21 mouse cellular contexts compared by ENCODE assay signal in the genomic region with DNA sequence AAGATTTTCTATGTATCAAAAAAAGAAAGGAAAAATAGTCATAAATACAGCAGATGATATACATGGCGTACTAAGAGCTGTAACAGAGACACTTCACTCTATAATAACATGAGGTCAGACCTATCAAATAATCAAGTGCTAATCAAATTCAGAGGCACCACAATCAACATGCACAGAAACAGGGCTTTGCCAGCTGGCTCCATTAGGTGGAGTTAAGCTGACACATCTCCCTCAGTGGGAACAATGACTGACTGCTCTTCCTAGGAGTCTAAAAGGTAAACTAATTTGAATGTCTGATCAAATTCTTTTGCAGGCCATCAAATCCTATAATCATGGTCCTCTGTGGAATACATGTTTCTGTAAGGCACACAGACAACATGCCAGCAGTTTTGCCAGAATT. TPM values are rescaled to one million over a fixed set of nuclear protein-coding genes. Genes with fewer than 3 reads are reported as not detected.
DNase-seq lines count a peak whose midpoint lies in the region; ATAC-seq lines count a peak whose summit lies in the region.
"Had no signal": no experiment of that assay in that cellular context is flagged by ENCODE, and none has a peak within 500 bp of the region (broad histone marks: within the 10 kb centered on the region; RNA-seq: fewer than 3 reads in every experiment).

No protein-coding gene starts in this region.

- H3K4me2 ChIP-seq in forebrain, embryonic 12.5 days, result no peak overlapping the region
- H3K4me2 ChIP-seq in hindbrain, embryonic 14.5 days (replicated peaks), result no peak overlapping the region
- no peak overlapping the region for H3K4me2 ChIP-seq in midbrain, embryonic 16.5 days (ENCODE audit: low read length)
- H3K4me2 ChIP-seq: heart, embryonic 13.5 days; liver, embryonic 11.5 days had no signal

- no peaks in the 10 kb centered on the region for H3K36me3 ChIP-seq in forebrain, embryonic 12.5 days (replicated peaks)
- H3K36me3 ChIP-seq in forebrain, embryonic 10.5 days (replicated peaks), result no peaks in the 10 kb centered on the region
- no peaks in the 10 kb centered on the region for H3K36me3 ChIP-seq in hindbrain, embryonic 14.5 days (replicated peaks; ENCODE audit: control insufficient read depth, insufficient read depth)
- no peaks in the 10 kb centered on the region for H3K36me3 ChIP-seq in midbrain, embryonic 16.5 days (ENCODE audit: control insufficient read depth, insufficient read depth, low read length)
- H3K36me3 ChIP-seq: heart, embryonic 13.5 days had no signal

- no peak overlapping the region for H3K4me3 ChIP-seq in forebrain, embryonic 12.5 days (replicated peaks)
- no peak overlapping the region for H3K4me3 ChIP-seq in forebrain, embryonic 10.5 days
- H3K4me3 ChIP-seq in hindbrain, embryonic 14.5 days (replicated peaks; ENCODE audit: low read length), result no peak overlapping the region
- H3K4me3 ChIP-seq in midbrain, embryonic 16.5 days (ENCODE audit: low read depth, low read length), result no peak overlapping the region
- H3K4me3 ChIP-seq: heart, embryonic 13.5 days had no signal

- no peaks in the 10 kb centered on the region for H3K9me3 ChIP-seq in forebrain, embryonic 12.5 days
- no peaks in the 10 kb centered on the region for H3K9me3 ChIP-seq in forebrain, embryonic 10.5 days
- no peaks in the 10 kb centered on the region for H3K9me3 ChIP-seq in hindbrain, embryonic 14.5 days (ENCODE audit: control insufficient read depth, low read length)
- no peaks in the 10 kb centered on the region for H3K9me3 ChIP-seq in midbrain, embryonic 16.5 days (replicated peaks; ENCODE audit: control insufficient read depth, low read length, poor library complexity, severe bottlenecking)
- H3K9me3 ChIP-seq: heart, embryonic 13.5 days had no signal

- H3K27ac ChIP-seq in forebrain, embryonic 12.5 days, result no peak overlapping the region; the same call in 1 of the 2 replicates
- H3K27ac ChIP-seq in forebrain, embryonic 10.5 days, result no peak overlapping the region
- H3K27ac ChIP-seq in hindbrain, embryonic 14.5 days, result no peak overlapping the region
- no peak overlapping the region for H3K27ac ChIP-seq in midbrain, embryonic 16.5 days (ENCODE audit: low read length)
- H3K27ac ChIP-seq: heart, embryonic 13.5 days; stomach, postnatal 0 days had no signal

- H3K27me3 ChIP-seq in forebrain, embryonic 12.5 days, result no peaks in the 10 kb centered on the region
- no peaks in the 10 kb centered on the region for H3K27me3 ChIP-seq in forebrain, embryonic 10.5 days (ENCODE audit: poor library complexity, severe bottlenecking)
- no peaks in the 10 kb centered on the region for H3K27me3 ChIP-seq in hindbrain, embryonic 14.5 days (ENCODE audit: control insufficient read depth, insufficient read depth, low read length)
- H3K27me3 ChIP-seq in midbrain, embryonic 16.5 days (ENCODE audit: control insufficient read depth, insufficient read depth, low read depth, low read length), result no peaks in the 10 kb centered on the region
- H3K27me3 ChIP-seq: heart, embryonic 13.5 days had no signal

- ATAC-seq in forebrain, embryonic 12.5 days (ENCODE audit: low FRiP score), result peak; percentile 61; the same call in 1 of the 2 replicates
- 0 out of 2 replicates have a peak, but pooled peaks have one; percentile 40 for ATAC-seq in hindbrain, embryonic 14.5 days (ENCODE audit: low FRiP score)
- ATAC-seq in midbrain, embryonic 16.5 days, result 0 out of 2 replicates have a peak, but pooled peaks have one; percentile 64
- ATAC-seq: inflammation-experienced regulatory T-cells, adult 6 months had no signal

- 0 out of 2 replicates have a peak, but pooled peaks cover 2% of the 10 kb centered on the region for H3K4me1 ChIP-seq in forebrain, embryonic 12.5 days
- peaks cover 3% of the 10 kb centered on the region; the same call in 1 of the 2 replicates for H3K4me1 ChIP-seq in forebrain, embryonic 10.5 days
- no peaks in the 10 kb centered on the region; the same call in 1 of the 2 replicates for H3K4me1 ChIP-seq in hindbrain, embryonic 14.5 days (replicated peaks; ENCODE audit: control insufficient read depth, insufficient read depth, low read length)
- no peaks in the 10 kb centered on the region for H3K4me1 ChIP-seq in midbrain, embryonic 16.5 days (ENCODE audit: control insufficient read depth, insufficient read depth, low read length)
- H3K4me1 ChIP-seq: heart, embryonic 13.5 days had no signal

- WGBS in forebrain, embryonic 12.5 days, result 56% methylated on average over 1 of the region's 1 CpGs
- WGBS in forebrain, embryonic 10.5 days, result 95% methylated on average over 1 of the region's 1 CpGs
- WGBS in hindbrain, embryonic 14.5 days, result 60% methylated on average over 1 of the region's 1 CpGs
- WGBS in midbrain, embryonic 16.5 days, result 33% methylated on average over 1 of the region's 1 CpGs

- no peak for DNase-seq in forebrain, embryonic 10.5 days (ENCODE audit: extremely low spot score, low spot score)
- peak; percentile 9 for DNase-seq in embryo, embryonic 11 days
- peak; percentile 37 for DNase-seq in hindbrain, embryonic 14.5 days (ENCODE audit: low spot score)
- DNase-seq in kidney, postnatal 10 days, result no peak
- DNase-seq in kidney, postnatal 14 days, result no peak
- DNase-seq in lung, postnatal 14 days, result no peak
- DNase-seq: B cell, adult 2 months; cerebellum, adult 9-11 months; gastrocnemius, postnatal 14 days; heart, adult 18-20 months; kidney, adult 8-10 months; kidney, postnatal 36 days; layer of hippocampus, adult 9-11 months; lung, adult 18-20 months; lung, postnatal 36 days had no signal

- no peak overlapping the region for H3K9ac ChIP-seq in forebrain, embryonic 12.5 days
- no peak overlapping the region for H3K9ac ChIP-seq in hindbrain, embryonic 14.5 days
- H3K9ac ChIP-seq in midbrain, embryonic 16.5 days (ENCODE audit: low read depth, low read length), result no peak overlapping the region
- H3K9ac ChIP-seq: heart, embryonic 13.5 days had no signal

RNA-seq across cellular contexts. Expression of a gene that starts 24.0 kb away (rescaled TPM):
- not detected in 2 replicates for polyA plus RNA-seq in forebrain, embryonic 12.5 days (2016; fragmentation: Nextera tagmentation; extraction: Ambion mirVana)
- not detected in 2 replicates for polyA plus RNA-seq in forebrain, embryonic 10.5 days (2016; fragmentation: Nextera tagmentation; extraction: Ambion mirVana)
- 0.04 TPM in 1 of 2 replicates, not detected in the other for polyA plus RNA-seq in hindbrain, embryonic 14.5 days (2014; fragmentation: Nextera tagmentation; extraction: Ambion mirVana)
- polyA plus RNA-seq in midbrain, embryonic 16.5 days (2015; fragmentation: Nextera tagmentation; extraction: Ambion mirVana), result 0.06 and 0.12 TPM in 2 replicates
- polyA plus RNA-seq: heart, embryonic 13.5 days; inflammation-experienced regulatory T-cells, adult 6 months; liver, embryonic 11.5 days had no signal

Comparison
In these comparisons a context has a peak if more than half of its experiments do, and no peak if none do; other contexts are left out.
1. DNase-seq: peak in embryo, embryonic 11 days (single experiment) and hindbrain, embryonic 14.5 days (single experiment); none in forebrain, embryonic 10.5 days (single experiment), kidney, postnatal 10 days (single experiment), kidney, postnatal 14 days (single experiment) and lung, postnatal 14 days (single experiment).
2. Peak in every context shown above with its lines, with median percentiles within 50 percentile points of each other: ATAC-seq.